Mouse (Mus musculus) adrenal gland, postnatal 0 days (tissue): ENCODE measurements around the gene Ifitm5. TPM values are rescaled to one million over a fixed set of nuclear protein-coding genes. Genes with fewer than 3 reads are reported as not detected.

Experiments
- polyA plus RNA-seq: library from polyadenylated mRNA; unstranded; fragments of >200 nt; fragmentation: Nextera tagmentation; extraction: Ambion mirVana; gene quantifications from 2 replicates; pipeline ENCODE4 v1.2.1, GENCODE M21; 2015

Gene Ifitm5
- polyA plus RNA-seq = 1.3 and 2.1 TPM in 2 replicates

GRCm38 (mm10) chr7:140949824-140950530, at the start of gene Ifitm5:
Ifitm5 (minus strand) TSS chr7:140950291.

GRCm38 (mm10) chr7:140966921-140967320, 16.8 kb upstream of the Ifitm5 start, which contains the start of gene Ifitm1:
Ifitm1 (plus strand) TSS chr7:140967221.

GRCm38 (mm10) chr7:140955758-140956555, 5.9 kb upstream of the Ifitm5 start, which contains the start of the genes Gm45717 and Ifitm2:
Gm45717 (minus strand) TSS chr7:140955937.
Ifitm2 (minus strand) TSS chr7:140955987.

GRCm38 (mm10) chr7:140941222-140942051, 8.7 kb downstream of the Ifitm5 start, which contains the start of gene Pgghg:
Pgghg (plus strand) TSS chr7:140941391.

GRCm38 (mm10) chr7:140920418-140921029, 29.6 kb downstream of the Ifitm5 start, which contains the start of gene Nlrp6:
Nlrp6 (plus strand) TSS chr7:140920902.

GRCm38 (mm10) chr7:140900220-140900619, 49.9 kb downstream of the Ifitm5 start, which contains the start of gene Cox8b:
Cox8b (minus strand) TSS chr7:140900446.

Other genes starting within 250 kb of the Ifitm5 start
- 12.7 and 27.0 TPM in 2 replicates for gene Cyp2e1, start 186.6 kb downstream of the Ifitm5 start, polyA plus RNA-seq
- 0.12 and 0.17 TPM in 2 replicates for gene Syce1, start 162.4 kb downstream of the Ifitm5 start, polyA plus RNA-seq
- gene Zfp941, start 128.1 kb downstream of the Ifitm5 start, polyA plus RNA-seq = 5.0 and 6.4 TPM in 2 replicates
- 7.2 and 14.5 TPM in 2 replicates for gene Urah, start 115.3 kb downstream of the Ifitm5 start, polyA plus RNA-seq
- 0.52 TPM in 1 of 2 replicates, not detected in the other for gene Scgb1c1, start 104.7 kb downstream of the Ifitm5 start, polyA plus RNA-seq
- gene Odf3, start 102.5 kb downstream of the Ifitm5 start, polyA plus RNA-seq = 0.22 and 0.55 TPM in 2 replicates
- 0.25 TPM in 1 of 2 replicates, not detected in the other for gene Gm45785, start 94.0 kb downstream of the Ifitm5 start, polyA plus RNA-seq
- 62.1 and 64.0 TPM in 2 replicates for gene Ric8a, start 93.3 kb downstream of the Ifitm5 start, polyA plus RNA-seq
- gene Bet1l, start 92.7 kb downstream of the Ifitm5 start, polyA plus RNA-seq = 82.4 and 86.6 TPM in 2 replicates
- gene Psmd13, start 68.3 kb downstream of the Ifitm5 start, polyA plus RNA-seq = 197 and 202 TPM in 2 replicates
- gene Sirt3, start 68.0 kb downstream of the Ifitm5 start, polyA plus RNA-seq = 41.8 and 43.2 TPM in 2 replicates
- 9.3 and 12.2 TPM in 2 replicates for gene Cox8b, start 49.8 kb downstream of the Ifitm5 start, polyA plus RNA-seq
- gene Nlrp6, start 29.4 kb downstream of the Ifitm5 start, polyA plus RNA-seq = 2.6 and 3.3 TPM in 2 replicates
- gene Pgghg, start 8.9 kb downstream of the Ifitm5 start, polyA plus RNA-seq = 19.7 and 28.7 TPM in 2 replicates
- 0.72 and 0.97 TPM in 2 replicates for gene Gm45717, start 5.6 kb upstream of the Ifitm5 start, polyA plus RNA-seq
- 1,477 and 1,600 TPM in 2 replicates for gene Ifitm2, start 5.7 kb upstream of the Ifitm5 start, polyA plus RNA-seq
- 61.4 and 162 TPM in 2 replicates for gene Ifitm1, start 16.9 kb upstream of the Ifitm5 start, polyA plus RNA-seq
- gene Ifitm3, start 60.5 kb upstream of the Ifitm5 start, polyA plus RNA-seq = 482 and 553 TPM in 2 replicates
- 4.0 and 7.5 TPM in 2 replicates for gene Ifitm6, start 67.6 kb upstream of the Ifitm5 start, polyA plus RNA-seq
- not detected in 2 replicates for gene Gm17387, start 78.8 kb upstream of the Ifitm5 start, polyA plus RNA-seq
- gene B4galnt4, start 110.8 kb upstream of the Ifitm5 start, polyA plus RNA-seq = 5.1 and 7.9 TPM in 2 replicates
- 1.1 and 2.5 TPM in 2 replicates for gene Pkp3, start 127.9 kb upstream of the Ifitm5 start, polyA plus RNA-seq
- gene Sigirr, start 150.3 kb upstream of the Ifitm5 start, polyA plus RNA-seq = 2.7 and 4.5 TPM in 2 replicates
- gene Ano9, start 167.5 kb upstream of the Ifitm5 start, polyA plus RNA-seq = 0.66 and 1.0 TPM in 2 replicates
- gene Ptdss2, start 172.1 kb upstream of the Ifitm5 start, polyA plus RNA-seq = 40.8 and 60.7 TPM in 2 replicates
- 184 and 236 TPM in 2 replicates for gene Rnh1, start 222.6 kb upstream of the Ifitm5 start, polyA plus RNA-seq
- 75.5 and 78.9 TPM in 2 replicates for gene Hras, start 243.7 kb upstream of the Ifitm5 start, polyA plus RNA-seq
- gene Lrrc56, start 243.9 kb upstream of the Ifitm5 start, polyA plus RNA-seq = 3.9 and 6.0 TPM in 2 replicates